Mouse (Mus musculus) granulocyte monocyte progenitor cell, adult 5-6 weeks (primary cell): ENCODE measurements around the gene Papln. TPM values are rescaled to one million over a fixed set of nuclear protein-coding genes. Genes with fewer than 3 reads are reported as not detected.

ENCODE experiments used
- ATAC-seq: replicated peaks from 2 replicates; pipeline ENCODE4 v1.8.0; 2016; ENCODE audit warnings: mild to moderate bottlenecking, moderate TSS enrichment, inconsistent platforms; ENCODE audit not compliant: poor library complexity, severe bottlenecking
- total RNA-seq, 2 experiments: library from RNA; stranded (forward) in 1 of 2; stranded (reverse) in 1 of 2; fragments of 200-712, 200-1000 nt in 1 of 2; fragments of >200 nt in 1 of 2; fragmentation: Nextera tagmentation in 1 of 2; gene quantifications; 2 replicates each; pipeline ENCODE4 v1.2.3; 2014 to 2017

The Papln gene
- total RNA-seq, 2 experiments from 2014 or later = not detected

DNA sequence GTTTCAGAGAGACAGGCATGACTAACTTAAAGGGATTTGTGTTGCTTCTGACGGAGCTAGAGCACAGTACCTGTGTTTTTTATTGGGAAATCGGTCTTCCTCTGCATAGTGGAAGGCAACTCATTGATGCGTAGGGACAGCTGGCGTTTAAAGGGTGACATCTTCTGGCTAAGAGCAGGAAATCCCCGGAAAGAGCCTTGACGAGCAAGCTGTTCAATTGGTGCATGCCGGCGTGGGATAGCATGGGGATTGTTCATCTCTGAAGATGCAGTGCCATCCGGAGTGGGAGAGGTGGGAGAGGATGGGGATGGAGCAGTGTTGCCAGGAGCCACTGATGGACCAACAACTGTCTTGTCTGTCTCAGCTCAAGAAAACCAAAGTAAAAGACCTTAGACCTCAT lies 37.5 kb downstream of the Papln start:
- no peak for ATAC-seq

- ATAC-seq = no peak
These were observed 40.2 kb downstream of the Papln start for GRCm38 (mm10) chr12:83803641-83804040.

DNA sequence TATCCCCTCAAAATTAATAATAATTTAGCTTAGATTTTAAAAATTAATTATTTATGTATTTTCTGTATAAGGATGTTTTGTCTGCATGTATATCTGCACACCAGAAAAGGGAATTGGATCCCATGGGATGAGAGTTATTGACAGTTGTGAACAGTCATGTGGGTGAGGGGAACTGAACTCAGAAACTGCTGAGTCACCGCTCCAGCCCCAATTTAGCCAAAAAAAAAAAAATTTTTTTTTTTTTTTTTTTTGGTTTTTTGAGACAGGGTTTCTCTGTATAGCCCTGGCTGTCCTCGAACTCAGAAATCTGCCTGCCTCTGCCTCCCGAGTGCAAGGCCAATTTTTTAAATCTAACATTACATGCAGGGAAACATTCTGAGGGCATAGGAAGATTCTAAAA lies 48.5 kb downstream of the Papln start:
- ATAC-seq = no peak

DNA sequence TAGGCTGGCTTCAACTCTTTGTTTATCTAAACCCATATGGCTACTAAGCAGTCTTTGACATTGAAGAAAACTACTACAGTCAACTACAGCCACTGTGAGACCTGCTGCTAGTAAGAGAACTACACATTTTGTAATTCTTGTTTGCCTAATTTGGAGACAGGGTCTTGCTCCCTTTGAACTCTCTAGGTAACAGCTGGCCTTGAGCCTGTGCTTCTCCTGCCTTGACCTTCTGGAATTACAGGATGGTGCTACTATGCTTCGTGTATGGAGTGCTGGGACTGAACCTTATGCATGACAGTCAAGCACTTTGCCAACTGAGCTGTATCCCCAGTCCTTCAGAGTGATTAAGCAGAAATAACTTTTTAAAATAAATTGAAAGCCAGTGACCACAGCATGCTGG lies 53.2 kb downstream of the Papln start:
- ATAC-seq = no peak

DNA sequence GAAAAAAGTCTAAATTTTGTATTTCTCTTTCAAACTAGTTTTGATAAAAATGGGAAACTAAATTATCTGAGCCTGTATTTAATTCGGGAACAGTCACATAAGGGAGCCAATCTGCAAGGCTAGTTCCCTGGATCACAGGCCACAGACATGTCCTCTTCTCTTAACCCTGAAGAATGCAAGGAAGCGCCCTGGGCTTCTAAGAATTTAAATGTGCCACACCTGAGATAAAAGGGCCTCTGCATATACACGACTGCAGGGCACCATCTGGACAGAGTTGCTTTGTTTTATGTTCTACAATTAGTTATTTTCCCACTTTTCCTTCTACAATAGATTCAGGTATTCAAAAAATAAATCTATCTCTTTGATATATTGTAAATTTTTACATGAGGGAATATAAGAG lies 67.0 kb downstream of the Papln start:
- no peak for ATAC-seq

GRCm38 (mm10) chr12:83833979-83834378 lies 70.5 kb downstream of the Papln start:
- no peak for ATAC-seq

DNA sequence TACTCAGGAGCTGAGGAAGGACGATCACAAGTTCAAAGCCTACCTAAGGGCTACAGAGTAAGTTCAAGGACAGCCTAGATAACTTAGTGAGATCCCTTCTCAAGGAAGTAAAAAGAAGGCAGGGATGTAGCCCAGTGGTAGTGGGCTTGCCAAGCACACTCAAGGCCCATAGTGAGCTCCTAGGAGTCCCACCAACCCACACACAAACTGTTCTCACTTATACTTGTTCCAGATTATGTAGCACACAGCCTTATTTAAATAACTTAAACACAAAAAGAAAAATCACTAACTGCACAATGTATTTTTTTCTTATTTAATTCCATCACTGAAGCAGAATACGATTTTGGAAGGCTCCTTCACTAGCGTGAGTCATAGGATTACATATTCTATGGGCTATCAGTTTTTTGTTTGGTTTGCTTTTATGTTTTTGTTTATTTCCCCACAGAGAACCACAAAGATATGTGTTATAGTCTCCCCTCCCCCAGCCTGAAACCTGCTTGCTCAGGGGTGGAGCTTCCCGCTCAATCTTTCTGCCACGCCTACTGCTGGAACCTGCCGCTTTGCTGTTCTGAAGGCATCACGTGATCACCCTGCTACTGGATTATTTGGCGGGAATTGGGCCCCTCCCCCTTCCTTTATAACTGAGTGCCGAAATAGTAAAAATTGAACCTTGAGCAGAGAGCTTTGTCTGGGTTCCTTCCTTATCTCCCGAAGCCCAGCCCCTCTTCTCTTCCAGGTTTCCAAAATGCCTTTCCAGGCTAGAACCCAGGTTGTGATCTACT lies 78.2 kb downstream of the Papln start:
- ATAC-seq = no peak

Other genes starting within 250 kb of the Papln start
- gene Dcaf4, start 243.2 kb upstream of the Papln start, total RNA-seq (2014; fragmentation: Nextera tagmentation) = 8.5 and 26.0 TPM in 2 replicates
- 10.7 and 12.4 TPM in 2 replicates for gene Dcaf4, start 243.2 kb upstream of the Papln start, total RNA-seq (2017)
- 8.9 and 15.0 TPM in 2 replicates for gene Zfyve1, start 166.4 kb upstream of the Papln start, total RNA-seq (2014; fragmentation: Nextera tagmentation)
- gene Zfyve1, start 166.4 kb upstream of the Papln start, total RNA-seq (2017) = 9.4 and 12.2 TPM in 2 replicates
- gene Rbm25, start 132.4 kb upstream of the Papln start, total RNA-seq (2014; fragmentation: Nextera tagmentation) = 191 and 240 TPM in 2 replicates
- gene Rbm25, start 132.4 kb upstream of the Papln start, total RNA-seq (2017) = 177 and 275 TPM in 2 replicates
- 74.1 and 78.4 TPM in 2 replicates for gene Psen1, start 75.5 kb upstream of the Papln start, total RNA-seq (2014; fragmentation: Nextera tagmentation)
- gene Psen1, start 75.5 kb upstream of the Papln start, total RNA-seq (2017) = 53.3 and 75.0 TPM in 2 replicates
- gene Numb, start 158.3 kb downstream of the Papln start, total RNA-seq (2014; fragmentation: Nextera tagmentation) = 9.3 and 14.2 TPM in 2 replicates
- gene Numb, start 158.3 kb downstream of the Papln start, total RNA-seq (2017) = 20.4 and 20.8 TPM in 2 replicates
- gene Riox1, start 187.0 kb downstream of the Papln start, total RNA-seq (2014; fragmentation: Nextera tagmentation) = 13.0 and 18.5 TPM in 2 replicates
- gene Riox1, start 187.0 kb downstream of the Papln start, total RNA-seq (2017) = 15.8 and 21.5 TPM in 2 replicates
- not detected in 2 replicates for gene Heatr4, start 221.2 kb downstream of the Papln start, total RNA-seq (2014; fragmentation: Nextera tagmentation)
- gene Heatr4, start 221.2 kb downstream of the Papln start, total RNA-seq (2017) = not detected in 2 replicates
- 10.1 and 14.0 TPM in 2 replicates for gene Acot2, start 224.2 kb downstream of the Papln start, total RNA-seq (2014; fragmentation: Nextera tagmentation)
- gene Acot2, start 224.2 kb downstream of the Papln start, total RNA-seq (2017) = 11.5 and 12.0 TPM in 2 replicates
- gene Acot1, start 245.9 kb downstream of the Papln start, total RNA-seq (2014; fragmentation: Nextera tagmentation) = 14.7 and 16.2 TPM in 2 replicates
- gene Acot1, start 245.9 kb downstream of the Papln start, total RNA-seq (2017) = 9.6 and 12.3 TPM in 2 replicates